Mouse (Mus musculus): Measurements from ENCODE around the gene Dnajb7. TPM values are rescaled to one million over a fixed set of nuclear protein-coding genes. Genes with fewer than 3 reads are reported as not detected.

The Dnajb7 gene
- polyA plus RNA-seq, 1 experiment from 2014 or later: 1.6 TPM

- peak; percentile 98 for ATAC-seq
- WGBS: under 1% methylated on average over 30 of the region's 30 CpGs
Measured at GRCm38 (mm10) chr15:81360345-81361021, 47.6 kb downstream of the Dnajb7 start, which contains the start of gene Slc25a17. Slc25a17 (minus strand) TSS chr15:81360812.

GRCm38 (mm10) chr15:81359421-81359820, 48.7 kb downstream of the Dnajb7 start:
- H3K4me2 ChIP-seq (ENCODE audit: low read depth, low read length): no peak overlapping the region
- WGBS: 90% methylated on average over 5 of the region's 5 CpGs
- no peak overlapping the region for H3K27ac ChIP-seq (ENCODE audit: low read length)
- no peaks in the 10 kb centered on the region for H3K27me3 ChIP-seq (replicated peaks; ENCODE audit: control insufficient read depth, insufficient read depth, low read length)
- ATAC-seq: no peak
- H3K36me3 ChIP-seq (ENCODE audit: control insufficient read depth, insufficient read depth, low read length): no peaks in the 10 kb centered on the region
- no peak overlapping the region for H3K4me3 ChIP-seq (ENCODE audit: low read length)
- no peak overlapping the region for H3K9ac ChIP-seq (ENCODE audit: low read depth, low read length)
- H3K4me1 ChIP-seq (ENCODE audit: control insufficient read depth, insufficient read depth, low read length): peaks cover 15% of the 10 kb centered on the region; the same call in 1 of the 2 replicates
- no peaks in the 10 kb centered on the region for H3K9me3 ChIP-seq (ENCODE audit: control insufficient read depth, low read length)

More at GRCm38 (mm10) chr15:81360345-81361021, 47.6 kb downstream of the Dnajb7 start, which contains the start of gene Slc25a17:
- H3K9me3 ChIP-seq (ENCODE audit: control insufficient read depth, low read length): no peaks in the 10 kb centered on the region
- H3K27me3 ChIP-seq (replicated peaks; ENCODE audit: control insufficient read depth, insufficient read depth, low read length): no peaks in the 10 kb centered on the region
- peak within 1 kb of the TSS; percentile 77 for H3K4me2 ChIP-seq (ENCODE audit: low read depth, low read length)
- peak within 1 kb of the TSS; percentile 83 for H3K27ac ChIP-seq (ENCODE audit: low read length)
- H3K4me3 ChIP-seq (ENCODE audit: low read length): peak within 1 kb of the TSS; percentile 76
- H3K36me3 ChIP-seq (ENCODE audit: control insufficient read depth, insufficient read depth, low read length): no peaks in the 10 kb centered on the region
- H3K4me1 ChIP-seq (ENCODE audit: control insufficient read depth, insufficient read depth, low read length): peaks cover 15% of the 10 kb centered on the region; the same call in 1 of the 2 replicates
- H3K9ac ChIP-seq (ENCODE audit: low read depth, low read length): peak within 1 kb of the TSS; percentile 84

- Histone ChIP-seq H3K4me1 (ENCODE audit: control insufficient read depth, insufficient read depth, low read length) (peaks cover 15% of the 10 kb centered on the region; the same call in 1 of the 2 replicates), H3K9me3 (ENCODE audit: control insufficient read depth, low read length) (no peaks in the 10 kb centered on the region), H3K27ac (ENCODE audit: low read length) (no peak overlapping the region), H3K4me3 (ENCODE audit: low read length) (no peak overlapping the region), H3K4me2 (ENCODE audit: low read depth, low read length) (no peak overlapping the region), H3K36me3 (ENCODE audit: control insufficient read depth, insufficient read depth, low read length) (no peaks in the 10 kb centered on the region), H3K9ac (ENCODE audit: low read depth, low read length) (no peak overlapping the region), H3K27me3 (replicated peaks; ENCODE audit: control insufficient read depth, insufficient read depth, low read length) (no peaks in the 10 kb centered on the region)
- no peak for ATAC-seq
- 80% methylated on average over 3 of the region's 3 CpGs for WGBS
Measured at GRCm38 (mm10) chr15:81358943-81359342, 49.2 kb downstream of the Dnajb7 start.

- no peak for ATAC-seq
- no peak overlapping the region for H3K4me2 ChIP-seq (ENCODE audit: low read depth, low read length)
Measured at GRCm38 (mm10) chr15:81356946-81357345, 51.2 kb downstream of the Dnajb7 start.

More at GRCm38 (mm10) chr15:81356946-81357345, 51.2 kb downstream of the Dnajb7 start:
- no peak overlapping the region for H3K9ac ChIP-seq (ENCODE audit: low read depth, low read length)
- H3K27me3 ChIP-seq (replicated peaks; ENCODE audit: control insufficient read depth, insufficient read depth, low read length): no peaks in the 10 kb centered on the region
- H3K4me1 ChIP-seq (ENCODE audit: control insufficient read depth, insufficient read depth, low read length): peaks cover 15% of the 10 kb centered on the region; the same call in 1 of the 2 replicates
- no peak overlapping the region for H3K4me3 ChIP-seq (ENCODE audit: low read length)
- no peaks in the 10 kb centered on the region for H3K9me3 ChIP-seq (ENCODE audit: control insufficient read depth, low read length)
- 28% methylated on average over 5 of the region's 5 CpGs for WGBS
- no peak overlapping the region for H3K27ac ChIP-seq (ENCODE audit: low read length)
- H3K36me3 ChIP-seq (ENCODE audit: control insufficient read depth, insufficient read depth, low read length): no peaks in the 10 kb centered on the region

Other genes with a start within 250 kb of the Dnajb7 start
- 13.7 and 16.5 TPM in 2 replicates for gene Mrtfa, start 217.5 kb downstream of the Dnajb7 start, polyA plus RNA-seq (2015; fragmentation: Nextera tagmentation; extraction: Ambion mirVana)
- 0.97 and 1.2 TPM in 2 replicates for gene Mchr1, start 172.8 kb downstream of the Dnajb7 start, polyA plus RNA-seq (2015; fragmentation: Nextera tagmentation; extraction: Ambion mirVana)
- gene Slc25a17, start 47.5 kb downstream of the Dnajb7 start, polyA plus RNA-seq (2015; fragmentation: Nextera tagmentation; extraction: Ambion mirVana): 61.7 and 67.4 TPM in 2 replicates
- gene St13, start 8.2 kb downstream of the Dnajb7 start, polyA plus RNA-seq (2015; fragmentation: Nextera tagmentation; extraction: Ambion mirVana): 154 and 156 TPM in 2 replicates
- gene Xpnpep3, start 8.2 kb downstream of the Dnajb7 start, polyA plus RNA-seq (2015; fragmentation: Nextera tagmentation; extraction: Ambion mirVana): 6.9 and 7.8 TPM in 2 replicates
- 378 and 400 TPM in 2 replicates for gene Rbx1, start 58.0 kb upstream of the Dnajb7 start, polyA plus RNA-seq (2015; fragmentation: Nextera tagmentation; extraction: Ambion mirVana)
- gene Ep300, start 177.1 kb upstream of the Dnajb7 start, polyA plus RNA-seq (2015; fragmentation: Nextera tagmentation; extraction: Ambion mirVana): 9.9 and 13.1 TPM in 2 replicates

Measured in intestine, embryonic 16.5 days (tissue).